Mouse (Mus musculus): ENCODE measurements around the gene Srp14.

DNA sequence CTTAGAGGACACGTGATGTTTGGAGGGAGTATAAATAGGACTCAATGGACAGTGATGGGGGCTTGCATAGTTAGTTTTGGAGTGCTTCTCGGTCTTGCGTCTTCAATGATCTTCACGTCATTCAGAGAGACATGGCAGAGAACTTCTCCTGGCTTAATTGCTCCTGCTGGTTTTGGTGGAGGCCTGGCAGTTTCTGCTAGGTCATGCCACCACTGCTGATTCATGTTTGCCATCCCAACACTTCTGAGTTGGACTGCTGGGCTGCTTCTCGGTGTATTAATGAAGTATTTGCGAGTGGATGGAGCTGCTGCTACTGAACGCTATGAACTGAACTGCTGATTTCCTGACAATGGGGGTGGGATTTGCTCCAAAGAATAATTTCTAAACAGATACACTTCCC is 1.4 kb upstream of the Srp14 start:
- TF ChIP-seq POLR2A (IDR thresholded peaks at IDR 0.05; ENCODE audit: low read depth, low read length) (no peak), CTCF (IDR thresholded peaks at IDR 0.05; ENCODE audit: borderline replicate concordance, insufficient read depth, low read length) (no peak)
